Mouse (Mus musculus) brain, embryonic 14.5 days (tissue): ENCODE data around the gene Cd34.

Experiments used
- CTCF ChIP-seq: fragments of 200-500 bp; IDR thresholded peaks from 2 replicates; pipeline ENCODE4 v1.5.1; 2012; ENCODE audit warnings: inconsistent platforms, mild to moderate bottlenecking, moderate library complexity, borderline replicate concordance; ENCODE audit not compliant: insufficient read depth, insufficient read length; ENCODE audit errors: extremely low read depth
- POLR2A ChIP-seq: fragments of 200-500 bp; IDR thresholded peaks from 2 replicates; pipeline ENCODE4 v1.6.1; 2012; ENCODE audit warnings: mild to moderate bottlenecking, inconsistent platforms, borderline replicate concordance; ENCODE audit not compliant: poor library complexity, insufficient read depth, insufficient read length, severe bottlenecking; ENCODE audit errors: extremely low read depth

DNA sequence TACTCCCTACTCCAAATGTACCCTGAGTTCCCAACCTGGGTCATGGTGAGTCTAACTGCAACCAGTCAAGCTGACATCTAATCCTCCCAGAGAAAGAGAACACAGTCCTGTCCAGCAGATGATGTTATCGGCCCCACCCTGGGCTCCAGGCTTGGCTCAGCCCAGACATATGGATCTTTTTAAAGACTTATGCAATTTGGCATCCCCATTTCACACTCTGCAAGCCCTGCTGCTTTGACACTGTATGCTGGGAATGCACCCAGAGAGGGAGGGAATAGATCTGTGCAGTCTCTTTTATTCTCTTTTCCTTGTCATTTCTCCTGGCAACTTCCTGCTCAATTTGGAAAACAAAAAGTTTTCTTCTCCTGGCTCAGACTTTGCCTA lies 8.7 kb upstream of the Cd34 start:
- TF ChIP-seq POLR2A (no peak), CTCF (no peak)
